Mouse (Mus musculus) brain, adult 2 months (tissue): ENCODE data around the gene Gm7682.
"Not testable (repeated sequence)": the region's sequence is repeated elsewhere in the genome, so short reads cannot be mapped to it uniquely, and the experiment has no call there.

ENCODE experiments used
- DNase-seq: peaks from one replicate; pipeline ENCODE4 v3.0.0; 2011; ENCODE audit warnings: low read depth, low spot score

The Gm7682 gene

GRCm38 (mm10) chr5:94445484-94445883 lies at the start of gene Gm7682:
Gene Gm7682 (plus strand): TSS chr5:94445784.
- not testable (repeated sequence) for DNase-seq
